Mouse (Mus musculus) hindbrain, embryonic 15.5 days (tissue): ENCODE data around the gene Foxred1. TPM values are rescaled to one million over a fixed set of nuclear protein-coding genes. Genes with fewer than 3 reads are reported as not detected.

Experiments
- ATAC-seq: fragments of 200-750 bp; cut with Nextera tagmentation; 2 replicates; pipeline ENCODE4 v1.8.0; 2017; ENCODE audit warnings: low read depth, moderate number of reproducible peaks, moderate TSS enrichment; ENCODE audit not compliant: low FRiP score
- H3K27ac ChIP-seq: fragments of 300-500 bp; sonication (generic); replicated peaks from 2 replicates; pipeline ENCODE4 v1.5.1; 2015; ENCODE audit warnings: mild to moderate bottlenecking, inconsistent platforms
- H3K27me3 ChIP-seq: fragments of 300-500 bp; sonication (generic); 2 replicates; pipeline ENCODE4 v1.6.1; 2015; ENCODE audit warnings: control low read depth, inconsistent platforms
- H3K36me3 ChIP-seq: fragments of 300-500 bp; sonication (generic); 2 replicates; pipeline ENCODE4 v1.6.1; 2015; ENCODE audit warnings: control low read depth, inconsistent platforms
- H3K4me1 ChIP-seq: fragments of 300-500 bp; sonication (generic); replicated peaks from 2 replicates; pipeline ENCODE4 v1.6.1; 2015; ENCODE audit warnings: control low read depth, inconsistent platforms
- H3K4me2 ChIP-seq: fragments of 300-500 bp; sonication (generic); 2 replicates; pipeline ENCODE4 v1.6.1; 2015; ENCODE audit warnings: moderate library complexity, mild to moderate bottlenecking, inconsistent platforms
- H3K4me3 ChIP-seq: fragments of 300-500 bp; sonication (generic); 2 replicates; pipeline ENCODE4 v1.5.1; 2015; ENCODE audit warnings: mild to moderate bottlenecking, inconsistent platforms
- H3K9ac ChIP-seq: fragments of 300-500 bp; sonication (generic); 2 replicates; pipeline ENCODE4 v1.6.1; 2015; ENCODE audit warnings: inconsistent platforms
- H3K9me3 ChIP-seq: fragments of 300-500 bp; sonication (generic); 2 replicates; pipeline ENCODE4 v1.6.1; 2016; ENCODE audit warnings: control low read depth, inconsistent platforms
- WGBS: fragments of 180-500 bp; shearing (Covaris S2); methylation state at CpG from one replicate; pipeline ENCODE4 v1.1.7; 2015; 5-methylcytosine and 5-hydroxymethylcytosine counted together
- polyA plus RNA-seq: library from polyadenylated mRNA; unstranded; fragments of >200 nt; fragmentation: Nextera tagmentation; extraction: Ambion mirVana; gene quantifications from 2 replicates; pipeline ENCODE4 v1.2.1, GENCODE M21; 2015

Gene Foxred1
- polyA plus RNA-seq, 1 experiment from 2014 or later: 54.4 TPM

GRCm38 (mm10) chr9:35211573-35212511 lies 987 bp upstream of the Foxred1 start:
- Histone ChIP-seq H3K4me1 (peaks cover 18% of the 10 kb centered on the region), H3K27me3 (no peaks in the 10 kb centered on the region), H3K27ac (peak overlapping the region; percentile 78), H3K9me3 (no peaks in the 10 kb centered on the region), H3K9ac (peak overlapping the region; percentile 79), H3K36me3 (peaks cover 53% of the 10 kb centered on the region), H3K4me2 (peak overlapping the region; percentile 89), H3K4me3 (peak overlapping the region; percentile 93)
- no peak for ATAC-seq
- 37% methylated on average over 26 of the region's 26 CpGs for WGBS

GRCm38 (mm10) chr9:35204421-35204820 lies 6.4 kb downstream of the Foxred1 start:
- H3K4me1 ChIP-seq: peaks cover 13% of the 10 kb centered on the region

GRCm38 (mm10) chr9:35203536-35203935 lies 7.3 kb downstream of the Foxred1 start:
- no peak for ATAC-seq
- no peaks in the 10 kb centered on the region for H3K27me3 ChIP-seq
- H3K4me1 ChIP-seq: peaks cover 17% of the 10 kb centered on the region
- H3K27ac ChIP-seq: no peak overlapping the region
- no peak overlapping the region for H3K4me3 ChIP-seq
- no peak overlapping the region for H3K9ac ChIP-seq
- H3K36me3 ChIP-seq: peaks cover 38% of the 10 kb centered on the region
- 72% methylated on average over 3 of the region's 3 CpGs for WGBS
- no peak overlapping the region for H3K4me2 ChIP-seq
- H3K9me3 ChIP-seq: no peaks in the 10 kb centered on the region

More at GRCm38 (mm10) chr9:35204421-35204820, 6.4 kb downstream of the Foxred1 start:
- H3K9me3 ChIP-seq: no peaks in the 10 kb centered on the region
- H3K9ac ChIP-seq: no peak overlapping the region
- ATAC-seq: no peak
- H3K27ac ChIP-seq: no peak overlapping the region
- WGBS: 98% methylated on average over 2 of the region's 2 CpGs
- peaks cover 40% of the 10 kb centered on the region for H3K36me3 ChIP-seq
- H3K4me3 ChIP-seq: no peak overlapping the region
- H3K4me2 ChIP-seq: no peak overlapping the region
- no peaks in the 10 kb centered on the region for H3K27me3 ChIP-seq

- Histone ChIP-seq H3K27ac (no peak overlapping the region), H3K9ac (no peak overlapping the region), H3K4me1 (peaks cover 17% of the 10 kb centered on the region), H3K4me3 (peak overlapping the region; percentile 47), H3K36me3 (peaks cover 13% of the 10 kb centered on the region), H3K27me3 (no peaks in the 10 kb centered on the region), H3K9me3 (no peaks in the 10 kb centered on the region), H3K4me2 (peak overlapping the region; percentile 73)
- ATAC-seq: no peak
- WGBS: 56% methylated on average over 9 of the region's 9 CpGs
These were observed 10.3 kb downstream of the Foxred1 start for GRCm38 (mm10) chr9:35200529-35201060.

- H3K36me3 ChIP-seq: peaks cover 7% of the 10 kb centered on the region
- H3K4me3 ChIP-seq: peak within 1 kb of the TSS; percentile 47
- peak within 1 kb of the TSS; percentile 48 for H3K9ac ChIP-seq
- peak within 1 kb of the TSS; percentile 73 for H3K4me2 ChIP-seq
- H3K9me3 ChIP-seq: no peaks in the 10 kb centered on the region
- H3K4me1 ChIP-seq: peaks cover 17% of the 10 kb centered on the region
- ATAC-seq: peak; percentile 88
- no peaks in the 10 kb centered on the region for H3K27me3 ChIP-seq
- WGBS: 2% methylated on average over 33 of the region's 44 CpGs
- H3K27ac ChIP-seq: 0 out of 2 replicates have a peak within 1 kb of the TSS, but pooled peaks have one; percentile 30
These were observed 10.9 kb downstream of the Foxred1 start, which contains the start of the genes Srpr and Tirap for GRCm38 (mm10) chr9:35199772-35200471. TSS of gene Srpr (plus strand) at chr9:35200175. TSS of gene Tirap (minus strand) at chr9:35200291.

GRCm38 (mm10) chr9:35198945-35199771 lies 11.7 kb downstream of the Foxred1 start:
- H3K9me3 ChIP-seq: no peaks in the 10 kb centered on the region
- no peaks in the 10 kb centered on the region for H3K36me3 ChIP-seq
- no peaks in the 10 kb centered on the region for H3K27me3 ChIP-seq
- 25% methylated on average over 18 of the region's 18 CpGs for WGBS
- peak overlapping the region; percentile 47 for H3K4me3 ChIP-seq
- peaks cover 17% of the 10 kb centered on the region for H3K4me1 ChIP-seq
- H3K4me2 ChIP-seq: peak overlapping the region; percentile 73
- ATAC-seq: peak; percentile 73; the same call in 1 of the 2 replicates
- H3K27ac ChIP-seq: no peak overlapping the region
- peak overlapping the region; percentile 48 for H3K9ac ChIP-seq

GRCm38 (mm10) chr9:35198351-35198750 lies 12.5 kb downstream of the Foxred1 start:
- WGBS: 69% methylated on average over 10 of the region's 10 CpGs
- Histone ChIP-seq H3K4me1 (peaks cover 17% of the 10 kb centered on the region), H3K27ac (no peak overlapping the region), H3K4me2 (no peak overlapping the region), H3K4me3 (no peak overlapping the region), H3K9me3 (no peaks in the 10 kb centered on the region), H3K36me3 (no peaks in the 10 kb centered on the region), H3K9ac (no peak overlapping the region), H3K27me3 (no peaks in the 10 kb centered on the region)
- ATAC-seq: no peak

GRCm38 (mm10) chr9:35197625-35198024 lies 13.2 kb downstream of the Foxred1 start:
- Histone ChIP-seq H3K36me3 (no peaks in the 10 kb centered on the region), H3K27me3 (no peaks in the 10 kb centered on the region), H3K4me1 (peaks cover 21% of the 10 kb centered on the region), H3K27ac (no peak overlapping the region), H3K4me2 (no peak overlapping the region), H3K9ac (no peak overlapping the region), H3K9me3 (no peaks in the 10 kb centered on the region), H3K4me3 (no peak overlapping the region)
- no peak for ATAC-seq
- WGBS: 95% methylated on average over 3 of the region's 3 CpGs

- whole genome bisulfite sequencing: 97% methylated on average over 3 of the region's 3 CpGs
- Histone ChIP-seq H3K4me3 (no peak overlapping the region), H3K27ac (no peak overlapping the region), H3K4me1 (peaks cover 7% of the 10 kb centered on the region; the same call in 1 of the 2 replicates), H3K36me3 (no peaks in the 10 kb centered on the region), H3K9me3 (no peaks in the 10 kb centered on the region), H3K9ac (no peak overlapping the region), H3K4me2 (no peak overlapping the region), H3K27me3 (no peaks in the 10 kb centered on the region)
- ATAC-seq: no peak
These were observed 16.8 kb downstream of the Foxred1 start for GRCm38 (mm10) chr9:35194048-35194447.

- no peak for ATAC-seq
- WGBS: 72% methylated on average over 11 of the region's 11 CpGs
- H3K4me3 ChIP-seq: no peak overlapping the region
- H3K9ac ChIP-seq: no peak overlapping the region
- H3K36me3 ChIP-seq: no peaks in the 10 kb centered on the region
- H3K4me1 ChIP-seq: peaks cover 12% of the 10 kb centered on the region; the same call in 1 of the 2 replicates
- H3K9me3 ChIP-seq: no peaks in the 10 kb centered on the region
- no peak overlapping the region for H3K4me2 ChIP-seq
- H3K27ac ChIP-seq: no peak overlapping the region
- no peaks in the 10 kb centered on the region for H3K27me3 ChIP-seq
These were observed 17.8 kb downstream of the Foxred1 start for GRCm38 (mm10) chr9:35192983-35193542.

- 53% methylated on average over 22 of the region's 22 CpGs for WGBS
- Histone ChIP-seq H3K9me3 (no peaks in the 10 kb centered on the region), H3K36me3 (no peaks in the 10 kb centered on the region), H3K4me1 (peaks cover 12% of the 10 kb centered on the region; the same call in 1 of the 2 replicates), H3K27me3 (no peaks in the 10 kb centered on the region), H3K4me2 (peak overlapping the region; percentile 28), H3K4me3 (no peak overlapping the region), H3K27ac (peak overlapping the region; percentile 42; the same call in 1 of the 2 replicates), H3K9ac (no peak overlapping the region)
- peak; percentile 65; the same call in 1 of the 2 replicates for ATAC-seq
These were observed 22.2 kb downstream of the Foxred1 start for GRCm38 (mm10) chr9:35188700-35189099.
